Mouse (Mus musculus): ENCODE measurements around the gene Plekhf1. TPM values are rescaled to one million over a fixed set of nuclear protein-coding genes. Genes with fewer than 3 reads are reported as not detected.

Plekhf1 gene
- polyA plus RNA-seq (2021; fragmentation: Nextera tagmentation), result 1.4 and 1.7 TPM in 2 replicates
- long read RNA-seq, experiment 1, full-length matches to known transcripts, result 7 of 8 reads
- long read RNA-seq, experiment 1, partial matches to known transcripts, result 0 of 8 reads
- long read RNA-seq, experiment 1, other reads (novel, unspliced or antisense), result 1 of 8 reads
- long read RNA-seq, experiment 2, full-length matches to known transcripts, result 35 of 37 reads
- long read RNA-seq, experiment 2, partial matches to known transcripts, result 0 of 37 reads
- long read RNA-seq, experiment 2, other reads (novel, unspliced or antisense), result 2 of 37 reads

DNA sequence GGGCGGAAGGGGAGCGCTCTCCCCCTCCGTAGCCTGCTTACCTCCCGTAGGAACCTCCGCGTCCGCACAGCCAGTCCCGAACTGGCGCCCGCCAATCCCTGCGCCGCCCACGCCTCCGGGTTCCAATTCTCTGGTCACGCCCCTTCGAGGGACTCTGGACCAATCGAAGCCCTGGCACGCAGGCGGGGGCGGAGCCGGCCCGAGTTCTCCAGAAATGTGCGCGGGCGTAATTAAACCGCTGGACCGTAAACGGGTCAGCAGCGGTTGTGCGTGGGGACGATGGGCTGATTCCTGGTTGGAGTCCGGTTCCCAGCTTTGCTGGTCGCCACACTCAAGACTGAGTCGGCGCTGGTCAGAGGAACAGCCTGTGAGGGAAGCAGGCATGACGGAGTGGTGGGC, at the start of gene Plekhf1:
Gene Plekhf1, minus strand, starts transcription at position 117 of the 399 bp plus-strand sequence.

DNA sequence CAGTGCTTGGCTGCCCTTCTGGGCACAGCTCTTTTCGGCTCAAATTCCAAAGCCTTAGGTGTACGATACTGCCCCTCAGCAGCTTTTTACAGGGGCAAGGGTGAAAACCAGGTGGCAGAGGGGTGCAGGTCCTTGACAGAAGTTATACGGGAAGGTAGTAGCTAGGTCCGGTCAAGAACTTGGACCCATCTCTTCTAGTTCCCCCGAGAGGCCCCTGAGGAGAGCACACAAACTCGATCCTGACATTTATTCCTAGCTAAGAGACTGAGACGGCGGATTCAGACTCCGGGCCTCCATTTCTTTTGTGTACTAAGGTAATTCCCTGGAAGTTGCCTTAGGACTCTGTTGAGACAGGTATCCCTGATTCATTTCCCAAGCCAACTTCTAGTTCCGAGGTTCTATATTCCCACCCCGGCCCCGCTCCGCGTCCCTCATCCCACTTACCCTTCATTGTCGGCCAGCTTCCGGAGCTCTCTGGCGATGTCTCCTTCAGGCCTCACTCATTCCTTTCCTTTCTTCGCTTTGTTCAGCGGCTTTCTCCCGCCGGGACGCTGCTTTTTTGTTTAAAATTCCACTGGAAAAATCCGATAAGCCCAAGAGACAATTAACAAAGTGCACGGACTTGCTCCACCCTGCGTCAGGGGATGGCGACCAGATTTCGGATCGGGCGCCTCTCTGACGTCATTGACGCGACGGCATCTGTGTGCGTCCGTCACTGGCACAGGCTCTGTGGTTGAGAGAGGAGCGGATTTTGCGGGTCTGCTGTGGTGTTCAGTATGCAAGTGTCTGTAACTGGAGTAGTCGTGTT, 43.1 kb upstream of the Plekhf1 start, which contains the start of gene Pop4:
Gene Pop4, minus strand, starts transcription at position 721 of the 808 bp plus-strand sequence.

DNA sequence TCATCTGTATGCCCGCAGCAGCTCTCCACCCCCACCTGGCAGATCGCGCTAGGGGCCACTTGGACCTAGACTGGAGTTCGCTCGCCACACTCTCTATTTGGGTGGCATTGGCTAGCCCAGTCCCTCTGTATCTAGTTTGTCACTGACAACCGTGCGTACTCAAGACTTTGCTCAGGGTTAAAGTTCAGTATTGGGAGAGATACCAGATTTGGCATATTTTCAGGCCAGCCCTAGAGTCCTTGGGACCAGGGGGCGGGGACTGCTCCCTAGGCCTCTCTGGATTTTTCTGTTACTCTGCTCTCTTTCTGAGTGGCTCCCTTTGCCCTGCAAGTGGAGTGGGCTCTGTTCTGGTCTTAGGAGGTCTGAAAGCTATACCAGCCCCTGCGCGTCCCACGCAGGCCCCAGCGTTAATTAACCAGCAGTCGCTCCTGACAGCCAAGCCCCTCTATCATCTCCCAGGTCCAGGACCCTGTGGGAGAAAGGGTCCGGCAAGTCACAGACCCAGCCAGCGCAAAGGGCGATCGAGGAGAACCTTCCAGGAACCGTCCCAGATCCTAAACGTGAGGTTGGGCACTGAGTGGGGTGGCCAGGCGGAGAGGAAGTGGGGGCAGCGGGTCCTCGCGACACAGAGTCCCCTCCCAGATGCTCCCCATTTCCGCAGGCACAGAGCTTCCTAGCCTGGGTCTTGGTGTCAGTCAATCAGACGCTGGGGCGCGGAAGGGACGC, 44.7 kb downstream of the Plekhf1 start, which contains the start of gene 1600014C10Rik:
Gene 1600014C10Rik, plus strand, starts transcription at position 256 of the 726 bp plus-strand sequence.

Other genes starting within 250 kb of the Plekhf1 start
- gene Uri1, start 204.5 kb downstream of the Plekhf1 start, polyA plus RNA-seq (2021; fragmentation: Nextera tagmentation), result 23.0 and 24.8 TPM in 2 replicates
- 15.0 and 20.4 TPM in 2 replicates for gene Ccne1, start 120.5 kb downstream of the Plekhf1 start, polyA plus RNA-seq (2021; fragmentation: Nextera tagmentation)
- gene 1600014C10Rik, start 44.8 kb downstream of the Plekhf1 start, polyA plus RNA-seq (2021; fragmentation: Nextera tagmentation), result 17.8 and 23.2 TPM in 2 replicates
- 18.3 and 20.7 TPM in 2 replicates for gene Pop4, start 43.4 kb upstream of the Plekhf1 start, polyA plus RNA-seq (2021; fragmentation: Nextera tagmentation)

All from layer of hippocampus, adult 6 months (tissue).